Mouse (Mus musculus) CH12.LX (cell line): ENCODE measurements at regions not wholly inside any gene's neighbourhood (a gene's known extent, or its start where the extent isn't known, plus 50 kb on each side); places are given as distances from the start of the nearest gene placed in this dataset.
"Not testable (repeated sequence)": the region's sequence is repeated elsewhere in the genome, so short reads cannot be mapped to it uniquely, and the experiment has no call there.

ENCODE experiments used
- DNase-seq: peaks from one replicate; pipeline ENCODE4 v3.0.0-alpha.2; 2013; ENCODE audit errors: extremely low read depth
- H3K27ac ChIP-seq: 2 replicates; pipeline ENCODE4 v1.5.1; 2012; ENCODE audit warnings: low read depth, mild to moderate bottlenecking, control low read depth, moderate library complexity; ENCODE audit not compliant: insufficient read depth
- H3K27me3 ChIP-seq: replicated peaks from 2 replicates; pipeline ENCODE3; 2012; ENCODE audit warnings: inconsistent platforms
- H3K36me3 ChIP-seq, 2 experiments: replicated peaks in 1 of 2; 2 replicates each; pipeline versions ENCODE3 to v1.6.1; 2012; ENCODE audit warnings: inconsistent platforms in 1 of 2, low read length in 1 of 2, mild to moderate bottlenecking in 1 of 2, mixed read lengths in 1 of 2, moderate library complexity in 1 of 2; ENCODE audit not compliant: control insufficient read depth in 1 of 2, insufficient read depth in 1 of 2
- H3K4me1 ChIP-seq, 2 experiments: 2 replicates each; pipeline ENCODE4 v1.6.1; 2012; ENCODE audit warnings: inconsistent platforms in 1 of 2, moderate library complexity in 1 of 2; ENCODE audit not compliant: insufficient read depth in 2 of 2, control insufficient read depth in 1 of 2
- H3K4me2 ChIP-seq: 2 replicates; pipeline ENCODE4 v1.6.1; 2012; ENCODE audit warnings: low read depth, mild to moderate bottlenecking, control low read depth; ENCODE audit not compliant: poor library complexity, insufficient read depth, severe bottlenecking
- H3K4me3 ChIP-seq, 3 experiments: fragments of 150-350 bp in 1 of 3; sonication (generic) in 1 of 3; replicated peaks in 1 of 3; 2 replicates each; pipeline versions ENCODE3 to v1.5.1; 2011 to 2012; ENCODE audit warnings: low read depth in 2 of 3, low read length in 2 of 3, mild to moderate bottlenecking in 2 of 3, moderate library complexity in 2 of 3, control low read depth in 1 of 3, improper control_type of control experiment in 1 of 3, inconsistent platforms in 1 of 3, mixed read lengths in 1 of 3; ENCODE audit not compliant: poor library complexity in 1 of 3
- H3K79me2 ChIP-seq: replicated peaks from 2 replicates; pipeline ENCODE4 v1.6.1; 2012; ENCODE audit warnings: mild to moderate bottlenecking, moderate library complexity; ENCODE audit not compliant: control insufficient read depth, poor library complexity, insufficient read depth, severe bottlenecking; ENCODE audit errors: extremely low read depth
- H3K9ac ChIP-seq: 2 replicates; pipeline ENCODE4 v1.6.1; 2012; ENCODE audit warnings: low read depth, mild to moderate bottlenecking, control low read depth, moderate library complexity; ENCODE audit not compliant: insufficient read depth
- H3K9me3 ChIP-seq: replicated peaks from 2 replicates; pipeline ENCODE3; 2012; ENCODE audit warnings: low read length, inconsistent platforms, mixed read lengths
- BHLHE40 ChIP-seq: IDR thresholded peaks from 2 replicates; pipeline ENCODE4 v1.6.1; 2011; ENCODE audit warnings: mild to moderate bottlenecking, low read depth, low read length, improper control_type of control experiment
- CHD1 ChIP-seq: IDR thresholded peaks from 2 replicates; pipeline ENCODE4 v1.6.1; 2012; ENCODE audit warnings: low read depth, low read length, improper control_type of control experiment, inconsistent platforms
- ELF1 ChIP-seq: IDR thresholded peaks from 2 replicates; pipeline ENCODE4 v1.6.1; 2014; ENCODE audit warnings: low read depth, mild to moderate bottlenecking, inconsistent platforms, low read length, improper control_type of control experiment
- ETS1 ChIP-seq: conservative IDR thresholded peaks from 2 replicates; pipeline ENCODE4 v1.6.1; 2012; ENCODE audit warnings: low read depth, mild to moderate bottlenecking, inconsistent platforms, low read length, improper control_type of control experiment, moderate library complexity
- GABPA ChIP-seq: IDR thresholded peaks from 2 replicates; pipeline ENCODE4 v1.6.1; 2012; ENCODE audit warnings: low read depth, low read length, improper control_type of control experiment, inconsistent platforms; ENCODE audit not compliant: insufficient replicate concordance
- IRF4 ChIP-seq: IDR thresholded peaks from 2 replicates; pipeline ENCODE4 v1.6.1; 2014; ENCODE audit warnings: low read depth, mild to moderate bottlenecking, inconsistent platforms, low read length, improper control_type of control experiment
- JUN ChIP-seq: IDR thresholded peaks from 2 replicates; pipeline ENCODE4 v1.6.1; 2011; ENCODE audit warnings: low read depth, mild to moderate bottlenecking, low read length, improper control_type of control experiment, moderate library complexity; ENCODE audit not compliant: insufficient read depth
- KAT2A ChIP-seq: IDR thresholded peaks from 2 replicates; pipeline ENCODE4 v1.6.1; 2012; ENCODE audit warnings: low read length, improper control_type of control experiment, inconsistent platforms; ENCODE audit not compliant: insufficient replicate concordance
- MAX ChIP-seq: IDR thresholded peaks from 2 replicates; pipeline ENCODE4 v1.6.1; 2011; ENCODE audit warnings: low read length, improper control_type of control experiment
- MAZ ChIP-seq: IDR thresholded peaks from 2 replicates; pipeline ENCODE4 v1.6.1; 2012; ENCODE audit warnings: low read depth, mild to moderate bottlenecking, inconsistent platforms, low read length, improper control_type of control experiment, moderate library complexity
- MEF2A ChIP-seq: IDR thresholded peaks from 2 replicates; pipeline ENCODE4 v1.6.1; 2014; ENCODE audit warnings: low read depth, mild to moderate bottlenecking, inconsistent platforms, low read length, improper control_type of control experiment, borderline replicate concordance
- NELFE ChIP-seq: IDR thresholded peaks from 2 replicates; pipeline ENCODE4 v1.6.1; 2011; ENCODE audit warnings: low read depth, low read length, improper control_type of control experiment
- POLR2AphosphoS2 ChIP-seq: IDR thresholded peaks from 2 replicates; pipeline ENCODE4 v1.6.1; 2011; ENCODE audit warnings: low read depth, low read length, improper control_type of control experiment
- RAD21 ChIP-seq: IDR thresholded peaks from 2 replicates; pipeline ENCODE4 v1.6.1; 2011; ENCODE audit warnings: low read depth, mild to moderate bottlenecking, low read length, improper control_type of control experiment, moderate library complexity
- RCOR1 ChIP-seq: conservative IDR thresholded peaks from 2 replicates; pipeline ENCODE4 v1.6.1; 2012; ENCODE audit warnings: low read depth, mild to moderate bottlenecking, inconsistent platforms, low read length, improper control_type of control experiment
- ZMIZ1 ChIP-seq: IDR thresholded peaks from 2 replicates; pipeline ENCODE4 v1.6.1; 2012; ENCODE audit warnings: low read depth, mild to moderate bottlenecking, inconsistent platforms, low read length, improper control_type of control experiment
- ZNF384 ChIP-seq: IDR thresholded peaks from 2 replicates; pipeline ENCODE4 v1.6.1; 2012; ENCODE audit warnings: low read depth, low read length, improper control_type of control experiment, inconsistent platforms
- dilution Hi-C: fragments of 300-500 bp; cut with MboI; formaldehyde crosslinking; loops from 2 replicates; pipeline ENCODE4 v1.14.3; 2020; ENCODE audit warnings: low sequenced_read_pairs; ENCODE audit not compliant: extremely low pct_unique_long_range_greater_than_20kb, extremely low pct_ligation_motif_present
- in situ Hi-C: fragments of 300-500 bp; cut with MboI; formaldehyde crosslinking; loops from 3 replicates; pipeline ENCODE4 v1.14.3; 2019; ENCODE audit warnings: low sequenced_read_pairs, low pct_ligation_motif_present, low pct_unique_long_range_greater_than_20kb, mixed read lengths

DNA sequence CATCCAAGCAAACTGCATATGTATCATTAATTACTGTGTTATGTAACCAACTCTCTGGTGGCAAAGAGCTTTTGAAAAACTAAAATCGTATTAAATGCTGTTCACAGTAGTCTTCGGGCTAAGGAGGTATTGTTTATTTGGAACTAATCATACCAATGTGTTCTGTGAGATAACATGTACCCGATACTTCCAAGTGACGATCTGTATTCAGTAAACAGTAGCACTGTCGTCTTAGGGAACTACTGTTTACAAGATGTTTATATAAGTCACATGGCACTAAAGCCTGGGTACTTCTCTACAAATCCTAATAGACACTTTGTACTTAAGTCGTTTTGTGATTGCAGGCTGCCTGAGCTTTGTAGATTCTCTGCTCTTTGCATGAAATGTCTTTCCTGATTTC lies 114.8 kb downstream of the Anxa5 start:
- dilution Hi-C loops (no loop called here), in situ Hi-C loops (no loop called here)
- H3K27ac ChIP-seq: no peak overlapping the region

DNA sequence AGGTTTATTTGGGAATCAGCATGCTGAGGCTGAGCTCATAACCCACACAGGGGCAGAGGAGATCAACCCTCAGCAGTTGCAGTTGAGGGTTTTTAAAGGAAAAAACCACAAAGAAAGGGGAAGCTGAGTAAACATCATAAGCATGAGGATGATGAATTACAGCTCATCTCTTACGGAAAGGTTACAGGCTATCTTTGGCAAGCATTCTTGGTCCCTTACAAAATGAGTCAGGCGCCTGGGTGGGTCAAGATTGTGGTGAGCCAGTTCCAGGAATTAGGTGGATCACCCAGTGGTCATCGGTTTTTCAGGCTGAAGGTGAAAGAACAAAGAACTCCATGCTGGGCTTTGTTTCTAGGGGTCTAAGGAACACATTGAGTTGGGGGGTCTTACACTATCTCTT lies 121.5 kb downstream of the Anxa5 start:
- H3K9me3 ChIP-seq, H3K4me1 ChIP-seq, dilution Hi-C loops, H3K79me2 ChIP-seq, H3K4me3 ChIP-seq, H3K36me3 ChIP-seq, H3K9ac ChIP-seq, H3K27me3 ChIP-seq, in situ Hi-C loops, H3K27ac ChIP-seq, DNase-seq, H3K4me2 ChIP-seq: not testable (repeated sequence)

More for the DNA sequence above, 114.8 kb downstream of the Anxa5 start:
- DNase-seq: no peak
- Histone ChIP-seq H3K4me3 (no peak overlapping the region), H3K9me3 (no peaks in the 10 kb centered on the region), H3K79me2 (no peaks in the 10 kb centered on the region), H3K4me2 (no peak overlapping the region), H3K27me3 (no peaks in the 10 kb centered on the region), H3K36me3 (no peaks in the 10 kb centered on the region), H3K9ac (no peak overlapping the region), H3K4me1 (no peaks in the 10 kb centered on the region)
- TF ChIP-seq MEF2A: no peak
- TF ChIP-seq MAZ: no peak
- TF ChIP-seq ZMIZ1: no peak
- no peak for TF ChIP-seq CHD1
- TF ChIP-seq JUN: no peak
- no peak for TF ChIP-seq RAD21
- no peak for TF ChIP-seq ZNF384
- TF ChIP-seq ETS1: no peak
- TF ChIP-seq RCOR1: no peak
- no peak for TF ChIP-seq IRF4
- no peak for TF ChIP-seq KAT2A
- TF ChIP-seq BHLHE40: no peak
- no peak for TF ChIP-seq POLR2AphosphoS2
- TF ChIP-seq NELFE: no peak
- TF ChIP-seq GABPA: no peak
- no peak for TF ChIP-seq ELF1
- no peak for TF ChIP-seq MAX
